Mouse (Mus musculus) kidney, postnatal 14 days (tissue): ENCODE results near the gene Gpatch1.

ENCODE experiments used
- DNase-seq: peaks from one replicate; pipeline ENCODE4 v3.0.0; 2022; ENCODE audit warnings: mixed read lengths

Gpatch1 gene

GRCm38 (mm10) chr7:35317729-35318609 lies at the start of gene Gpatch1:
TSS of gene Gpatch1 (minus strand) at chr7:35318440.
- peak; percentile 95 for DNase-seq

DNA sequence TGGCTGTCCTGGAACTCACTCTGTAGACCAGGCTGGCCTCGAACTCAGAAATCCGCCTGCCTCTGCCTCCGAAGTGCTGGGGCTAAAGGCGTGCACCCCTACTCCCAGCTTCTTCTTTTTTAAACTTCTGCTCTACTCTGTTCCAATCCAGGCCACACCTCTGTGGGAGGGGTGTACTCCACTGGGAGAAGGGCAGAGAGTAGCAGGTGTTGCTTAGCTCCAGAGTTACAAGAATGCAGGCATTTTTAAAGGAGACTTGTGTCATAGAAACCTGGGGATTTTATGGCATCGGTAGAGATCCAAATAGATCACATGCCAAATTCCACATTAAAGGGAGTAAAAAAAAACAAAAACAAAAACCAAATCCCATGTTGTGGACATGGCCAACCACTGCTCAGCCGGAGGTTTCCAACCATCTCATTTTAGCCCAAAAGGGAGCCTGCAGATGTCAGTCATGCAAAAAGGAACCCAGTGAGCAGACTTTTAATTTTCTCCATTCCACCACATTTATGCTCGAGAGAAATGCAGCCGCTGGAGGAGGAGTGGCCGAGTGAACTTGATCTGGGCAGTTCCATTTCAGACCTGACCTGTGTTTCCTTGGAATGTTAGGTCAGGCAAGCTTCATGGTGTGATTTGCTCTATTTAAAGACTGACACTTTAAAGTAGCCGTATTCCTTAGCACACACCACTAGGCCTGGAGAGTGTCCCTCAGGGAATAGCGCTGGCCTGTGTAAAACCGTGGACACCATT lies 47.1 kb upstream of the Gpatch1 start:
- DNase-seq = peak; percentile 62

DNA sequence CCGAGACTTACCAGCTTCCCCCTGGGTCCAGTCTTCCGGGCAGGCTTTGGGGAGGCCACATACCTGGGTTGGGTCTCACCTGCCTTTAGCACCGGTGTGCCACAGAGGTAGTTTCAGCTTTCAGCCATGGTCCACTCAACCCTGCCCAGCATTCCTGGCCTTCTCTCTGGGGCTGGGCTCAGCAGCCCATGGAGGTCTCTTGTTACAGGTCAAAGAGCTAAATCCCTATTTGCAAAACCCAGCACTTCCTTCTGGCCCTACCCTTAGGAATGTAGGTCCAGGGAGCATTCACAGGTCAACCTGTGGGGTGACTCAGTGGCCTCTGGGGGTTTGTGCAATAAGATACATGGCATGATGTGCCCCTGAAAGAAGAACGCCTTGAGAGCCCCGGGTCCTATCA lies 44.6 kb upstream of the Gpatch1 start:
- peak; percentile 59 for DNase-seq

GRCm38 (mm10) chr7:35362253-35362652 lies 44.0 kb upstream of the Gpatch1 start:
- no peak for DNase-seq

- DNase-seq = no peak
Observed at GRCm38 (mm10) chr7:35357621-35358020, 39.4 kb upstream of the Gpatch1 start.

- peak; percentile 59 for DNase-seq
Observed at GRCm38 (mm10) chr7:35355303-35355872, 37.1 kb upstream of the Gpatch1 start.

- DNase-seq = no peak
Observed at GRCm38 (mm10) chr7:35353306-35353705, 35.1 kb upstream of the Gpatch1 start.

DNA sequence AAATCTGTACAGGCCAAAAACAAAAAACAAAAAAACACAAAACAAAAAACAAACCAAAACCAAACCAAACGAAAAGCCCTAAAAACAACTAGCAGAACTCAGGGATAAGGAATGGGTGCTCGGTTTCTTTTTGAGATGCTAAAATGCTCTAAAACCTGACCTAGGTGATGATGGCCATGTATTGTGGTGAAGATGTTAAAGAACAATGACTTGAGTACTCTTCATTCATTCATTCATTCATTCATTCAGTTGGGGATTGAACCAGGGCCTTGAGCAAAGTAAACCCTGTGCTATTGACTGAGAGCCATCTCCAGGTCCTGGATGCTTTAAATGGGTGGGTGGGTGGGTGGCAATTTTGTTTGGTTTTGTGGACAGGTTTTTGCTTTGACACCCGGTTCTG lies 32.9 kb upstream of the Gpatch1 start:
- DNase-seq = no peak

GRCm38 (mm10) chr7:35349886-35350684 lies 31.8 kb upstream of the Gpatch1 start:
- peak; percentile 45 for DNase-seq

DNA sequence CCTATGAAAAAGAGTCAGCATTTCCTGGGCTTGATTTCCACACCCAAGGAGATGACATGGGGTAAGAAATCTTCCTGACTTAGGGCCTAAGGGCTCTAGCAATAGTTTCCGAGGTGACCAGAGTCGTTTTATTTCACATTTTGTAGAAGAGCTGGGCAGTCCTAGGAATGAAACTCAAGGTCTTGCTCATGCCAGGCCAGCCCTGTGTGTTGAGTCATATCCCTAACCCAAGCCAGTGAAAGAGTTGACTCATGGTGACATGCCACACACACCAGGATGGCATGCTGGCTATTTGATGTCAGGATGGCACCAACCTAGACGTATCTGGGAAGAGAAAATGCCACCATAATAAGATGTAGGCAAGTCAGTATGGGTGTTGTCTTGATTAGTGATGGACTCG lies 30.8 kb upstream of the Gpatch1 start:
- no peak for DNase-seq

GRCm38 (mm10) chr7:35347918-35348700 lies 29.9 kb upstream of the Gpatch1 start:
- no peak for DNase-seq

DNA sequence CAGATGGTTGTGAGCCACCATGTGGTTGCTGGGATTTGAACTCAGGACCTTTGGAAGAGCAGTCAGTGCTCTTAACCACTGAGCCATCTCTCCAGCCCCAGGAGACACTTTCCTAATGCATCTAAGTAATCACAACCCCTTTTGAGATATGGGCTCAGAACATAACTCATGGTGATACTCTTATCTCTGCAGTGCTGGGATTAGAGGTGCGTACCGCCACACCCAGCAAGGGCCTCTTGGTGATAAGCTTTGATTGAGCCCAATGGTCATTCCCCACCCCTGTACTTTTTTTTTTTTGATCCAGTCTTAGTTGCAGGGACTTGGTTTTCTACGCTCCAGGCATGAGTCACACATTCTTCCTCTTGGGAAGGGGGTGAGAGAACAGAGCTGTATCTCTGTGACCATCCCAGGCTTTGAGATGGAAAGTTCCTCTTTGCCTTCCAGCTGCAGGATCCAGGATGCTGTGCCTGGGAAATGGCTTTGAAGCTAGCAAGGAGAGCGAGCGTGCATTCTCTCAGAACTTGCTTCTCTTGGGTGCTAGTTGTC lies 26.6 kb upstream of the Gpatch1 start:
- DNase-seq = no peak

GRCm38 (mm10) chr7:35342498-35342897 lies 24.3 kb upstream of the Gpatch1 start:
- DNase-seq = no peak

DNA sequence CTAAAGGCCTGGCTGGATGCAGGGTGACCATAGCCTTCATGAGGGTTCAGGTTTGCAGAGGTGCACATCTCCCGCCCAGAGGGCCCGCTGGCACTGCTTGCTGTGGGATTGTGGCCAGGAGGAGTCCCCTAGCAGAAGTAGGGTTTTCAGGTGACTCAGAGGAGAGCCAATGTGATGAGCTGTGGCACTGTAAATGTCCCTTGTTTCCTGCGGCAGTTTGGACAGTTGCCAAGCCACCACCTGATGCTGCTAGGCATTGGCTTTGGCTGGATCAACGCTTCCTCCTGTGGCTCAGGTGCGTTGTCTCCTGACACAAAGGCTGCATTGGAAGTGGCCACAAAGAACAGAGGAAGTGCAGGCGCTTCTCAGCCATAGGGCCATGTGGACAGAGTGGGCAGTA lies 23.0 kb upstream of the Gpatch1 start:
- peak; percentile 33 for DNase-seq

- no peak for DNase-seq
Observed at GRCm38 (mm10) chr7:35340196-35340595, 22.0 kb upstream of the Gpatch1 start.

DNA sequence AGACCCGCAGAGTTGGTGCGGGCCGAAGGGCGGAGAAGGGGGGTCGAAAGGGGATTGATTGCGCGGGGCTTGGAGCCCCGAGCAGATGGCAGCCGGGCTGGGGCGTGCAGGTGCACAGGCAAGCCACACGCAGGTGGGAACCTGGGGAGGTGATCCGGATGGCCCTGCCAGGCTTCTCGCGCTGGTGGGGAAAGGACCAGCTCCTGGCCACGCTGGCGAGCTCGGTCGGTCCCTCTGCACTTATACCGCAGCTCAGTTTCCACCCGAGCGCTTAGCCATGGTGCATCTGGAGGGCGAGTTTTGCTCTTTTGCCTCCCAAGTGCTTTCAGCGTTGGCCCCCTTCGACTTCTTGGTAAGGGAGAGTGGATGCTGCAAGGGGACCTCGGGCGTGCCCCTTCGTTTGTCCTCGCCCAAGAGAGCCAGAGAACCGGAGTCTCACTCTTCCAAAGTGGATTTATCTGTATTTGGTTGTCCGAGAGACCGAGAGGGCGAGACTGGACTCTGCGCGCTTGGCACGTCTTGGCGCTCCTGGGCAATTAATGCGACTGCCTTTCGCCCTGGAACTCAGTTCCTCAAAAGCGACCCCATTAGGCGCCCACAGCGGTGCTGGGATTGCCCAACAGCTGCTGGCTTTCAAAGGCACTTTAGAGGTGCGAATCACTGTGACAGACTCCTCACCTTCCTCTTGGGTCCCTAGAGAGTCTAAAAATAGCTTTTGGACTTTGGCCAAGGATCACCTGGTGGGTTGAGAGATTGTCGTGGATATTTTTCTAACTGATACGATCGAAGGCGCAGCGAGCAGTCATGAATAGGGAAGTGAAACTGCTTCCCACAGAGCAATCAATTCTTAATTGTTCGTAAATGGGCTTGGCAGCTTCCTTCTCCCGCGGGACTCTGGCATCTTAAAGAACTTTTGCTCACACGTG lies 16.6 kb upstream of the Gpatch1 start:
- DNase-seq = peak; percentile 49

DNA sequence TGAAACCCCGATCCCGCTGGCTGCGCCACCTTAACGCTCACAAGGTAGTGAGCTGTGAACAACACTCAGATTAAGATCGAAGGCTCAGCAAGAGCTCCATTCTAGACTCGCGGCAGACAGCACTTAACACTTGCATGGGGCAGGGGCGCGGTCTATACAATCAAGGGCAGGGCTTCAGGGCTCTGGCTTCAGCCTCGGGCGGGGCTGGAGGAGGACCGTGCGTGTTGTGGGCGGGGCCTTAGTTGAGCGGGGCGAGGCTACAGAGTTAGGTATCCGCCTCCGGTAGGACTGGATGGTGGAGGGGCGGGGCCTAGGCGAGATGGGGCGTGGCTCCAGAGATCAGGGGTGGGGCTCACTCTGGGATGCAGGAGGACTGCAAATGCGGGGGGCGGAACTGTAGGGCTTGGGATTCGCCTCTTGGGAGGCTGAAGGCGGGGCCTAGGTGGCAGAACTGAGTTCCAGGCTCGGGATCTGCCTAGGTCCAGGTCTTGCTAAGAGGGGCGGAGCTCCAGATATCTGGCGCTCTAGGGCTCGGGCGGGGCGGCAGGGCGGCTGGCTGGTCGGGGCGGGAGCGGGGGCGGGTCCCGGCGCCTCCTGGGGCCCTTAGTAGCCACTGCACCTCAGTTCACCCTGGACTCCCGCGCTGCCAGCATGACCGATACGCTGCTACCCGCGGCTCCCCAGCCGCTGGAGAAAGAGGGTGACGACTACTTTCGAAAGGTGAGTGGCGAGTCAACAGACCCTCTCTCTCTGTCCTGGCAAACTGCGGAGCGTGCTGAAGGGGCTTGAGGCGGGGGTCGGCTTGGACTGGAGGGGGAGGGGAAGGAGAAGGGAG lies 15.7 kb upstream of the Gpatch1 start, which contains the start of gene Rhpn2:
Rhpn2 (plus strand) TSS at position 479 of the 835 bp plus-strand sequence.
- peak; percentile 100 for DNase-seq

DNA sequence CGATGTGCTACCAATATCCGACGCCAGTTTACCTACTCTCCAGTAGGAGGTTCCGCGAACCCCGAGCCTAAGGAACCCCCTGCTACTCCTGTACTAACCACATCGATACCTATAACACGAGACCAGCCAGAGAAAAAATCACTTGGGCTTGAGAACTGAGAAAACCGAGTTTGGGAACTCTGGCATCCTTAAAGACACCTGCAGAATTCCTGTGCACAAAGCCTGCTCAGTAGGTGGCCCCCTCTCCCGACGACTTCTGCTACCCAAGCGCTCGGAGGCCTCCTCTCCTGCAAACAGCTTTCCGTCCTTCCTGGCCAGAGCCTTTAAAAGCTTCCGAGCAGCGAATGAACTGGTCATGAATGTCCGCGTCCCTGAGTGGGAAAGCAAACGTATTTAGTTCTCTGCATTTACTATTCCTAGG lies 15.0 kb upstream of the Gpatch1 start:
- peak; percentile 62 for DNase-seq

DNA sequence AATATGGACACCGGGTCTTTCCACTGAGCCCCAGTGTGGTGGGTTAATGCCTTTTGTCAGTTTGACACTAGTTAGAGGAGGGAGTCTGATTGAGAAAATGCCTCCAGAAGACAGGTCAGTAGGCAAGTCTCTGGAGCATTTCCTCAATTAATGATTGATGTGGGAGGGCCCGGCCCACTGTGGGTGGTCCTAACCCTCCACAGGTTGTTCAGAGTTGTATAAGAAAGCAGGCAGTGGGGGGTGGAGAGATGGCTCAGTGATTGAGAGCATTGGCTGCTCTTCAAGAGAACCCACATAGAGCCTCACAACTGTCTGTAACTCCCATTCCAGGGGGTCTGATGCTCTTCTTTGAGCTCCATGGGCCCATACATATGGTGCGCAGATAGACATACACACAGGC lies 13.3 kb upstream of the Gpatch1 start:
- peak; percentile 74 for DNase-seq
